Mouse (Mus musculus): ENCODE results near the gene Gas2l3. TPM values are rescaled to one million over a fixed set of nuclear protein-coding genes. Genes with fewer than 3 reads are reported as not detected.

Gas2l3 gene
- total RNA-seq, 2 experiments from 2014 or later, result 2.1 to 2.3 TPM

DNA sequence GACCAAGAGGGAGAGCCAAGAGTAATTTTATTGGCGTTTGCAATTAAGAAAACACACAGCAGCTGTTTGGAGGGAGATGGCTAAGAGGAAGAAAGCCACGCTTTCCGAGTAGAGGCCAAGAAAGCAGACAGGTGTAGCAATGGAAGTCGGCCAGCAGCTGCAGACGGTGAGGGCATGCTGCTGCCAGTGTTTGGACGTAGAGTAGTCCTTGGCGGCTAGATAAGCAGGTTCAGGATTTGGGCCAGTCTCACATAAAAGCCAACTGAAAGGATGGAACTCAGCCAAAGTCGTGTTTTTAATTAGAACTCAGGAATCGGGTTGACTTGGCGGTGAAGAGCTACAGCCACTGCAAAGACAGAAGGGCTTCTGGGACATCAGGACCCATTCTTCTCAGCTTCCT is 6.6 kb upstream of the Gas2l3 start:
- no peak for DNase-seq (ENCODE audit: extremely low spot score in 1 of 2, low spot score in 1 of 2)

DNA sequence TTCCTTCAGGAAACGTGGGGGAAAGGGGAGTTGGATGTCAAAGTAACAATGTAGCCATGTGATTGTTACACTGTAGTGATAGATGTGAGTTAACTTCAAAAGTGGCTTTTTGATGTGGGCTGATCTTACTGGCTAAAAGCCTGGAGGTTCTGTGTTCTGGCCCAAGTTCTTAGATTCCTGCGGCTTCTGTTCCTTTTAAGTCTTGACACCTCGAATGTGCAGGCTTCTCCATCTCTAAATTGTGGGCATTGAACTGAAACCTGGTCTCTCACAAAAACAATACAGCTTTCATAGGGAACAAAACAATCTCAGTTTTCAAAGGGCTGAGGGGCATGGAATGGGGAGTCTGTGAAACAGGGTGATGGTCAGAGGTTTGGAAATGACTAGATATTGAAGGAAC is 614 bp upstream of the Gas2l3 start:
- no peak for DNase-seq (ENCODE audit: extremely low spot score in 1 of 2, low spot score in 1 of 2)

DNA sequence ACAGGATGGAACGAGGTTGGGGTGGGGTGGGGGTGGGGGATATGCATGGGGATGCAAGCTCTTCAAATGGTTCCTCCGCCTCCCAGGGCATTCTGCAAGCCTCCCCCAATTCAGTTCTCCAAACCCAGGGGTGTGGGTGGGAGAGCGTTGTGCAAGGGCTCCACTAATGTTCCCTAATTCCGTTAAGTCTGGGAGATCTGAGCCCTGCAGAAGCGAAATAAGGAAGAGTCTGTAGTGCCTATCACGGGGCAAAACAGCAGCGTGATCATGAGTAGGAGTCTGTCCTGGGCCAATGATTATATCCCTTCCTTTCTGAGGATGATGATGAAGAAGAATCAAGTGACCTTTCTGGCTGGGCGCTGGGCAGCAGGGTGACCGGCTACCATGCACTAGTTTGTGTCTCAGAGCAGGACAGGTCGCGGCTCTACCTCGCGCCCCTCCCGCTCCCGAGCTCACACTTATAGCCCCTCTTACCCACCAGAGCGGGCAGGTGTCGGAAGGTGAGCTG is 598 bp downstream of the Gas2l3 start:
- DNase-seq (ENCODE audit: extremely low spot score in 1 of 2, low spot score in 1 of 2), result no peak

DNA sequence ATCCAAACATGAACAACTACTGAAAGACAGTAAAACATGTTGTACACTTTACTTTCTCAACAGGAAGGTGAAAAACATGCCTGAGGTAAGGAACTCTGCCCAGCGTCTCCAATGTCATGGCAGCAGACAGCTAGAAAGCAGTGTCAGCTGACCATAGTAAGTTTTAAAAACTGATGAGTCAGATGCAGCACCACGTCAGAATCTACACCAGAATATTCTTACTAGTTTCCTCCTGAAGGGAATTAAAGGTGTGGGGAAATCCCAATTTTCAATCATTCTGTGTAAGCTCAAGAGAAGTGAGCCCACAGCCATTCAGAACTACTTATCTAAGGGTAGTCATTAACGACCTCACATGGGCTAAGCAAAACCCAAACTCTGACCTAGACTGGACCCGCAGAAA is 1.1 kb downstream of the Gas2l3 start:
- DNase-seq (ENCODE audit: extremely low spot score in 1 of 2, low spot score in 1 of 2), result no peak

DNA sequence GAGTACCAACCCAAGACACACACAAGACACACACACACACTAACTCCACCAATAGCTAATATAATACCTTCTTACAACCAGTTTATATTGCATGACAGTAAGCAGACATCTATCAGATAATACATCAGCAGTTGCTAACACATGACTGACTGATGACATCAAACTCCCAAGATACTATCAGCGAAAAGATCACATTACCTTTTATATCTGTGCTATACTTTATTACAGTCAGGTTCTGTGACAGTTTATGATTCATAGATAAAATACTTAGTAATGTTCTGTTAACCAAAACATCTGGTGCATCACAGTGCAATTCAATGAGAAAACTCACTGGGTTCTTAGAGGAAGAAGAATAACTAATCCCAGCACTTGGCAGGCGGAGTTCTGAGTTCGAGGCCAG is 1.8 kb downstream of the Gas2l3 start:
- no peak for DNase-seq (ENCODE audit: extremely low spot score in 1 of 2, low spot score in 1 of 2)

DNA sequence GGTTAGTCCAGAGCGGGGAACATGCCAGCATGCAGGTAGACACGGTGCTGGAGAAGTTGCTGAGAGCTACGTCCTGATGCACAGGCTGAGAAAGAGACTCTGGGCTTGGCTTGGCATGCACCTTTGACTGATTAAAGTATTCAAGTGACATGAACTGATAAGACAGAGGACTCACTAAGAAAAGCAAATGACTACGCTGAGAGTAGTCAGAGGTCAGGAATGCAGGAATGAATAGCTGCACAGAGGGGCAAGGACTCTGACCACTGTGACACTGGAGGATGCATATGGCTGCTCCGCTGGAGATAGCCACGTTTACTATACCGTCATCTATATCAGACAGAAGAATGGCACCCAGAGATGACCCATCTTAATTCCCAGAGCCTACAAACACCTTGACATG is 4.4 kb downstream of the Gas2l3 start:
- no peak for DNase-seq (ENCODE audit: extremely low spot score in 1 of 2, low spot score in 1 of 2)

DNA sequence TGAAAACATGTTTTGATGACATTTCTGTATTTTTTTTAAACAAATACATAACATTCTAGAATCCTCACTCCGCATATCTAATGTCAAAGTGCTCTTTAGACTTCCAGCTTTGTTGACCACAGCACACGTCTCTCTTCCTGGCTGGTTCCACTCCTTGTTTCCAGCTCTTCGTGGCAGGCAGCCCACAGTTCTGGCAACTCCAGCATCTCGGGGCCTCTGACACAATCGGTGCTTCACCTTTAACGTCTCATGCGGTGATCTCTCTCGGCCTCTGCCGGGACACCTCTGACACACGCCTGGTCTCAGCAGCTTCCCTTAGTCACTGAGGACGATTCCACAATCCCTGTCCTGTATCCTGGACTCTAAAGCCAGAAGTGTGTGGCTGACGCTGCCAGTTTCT is 5.8 kb downstream of the Gas2l3 start:
- no peak for DNase-seq (ENCODE audit: extremely low spot score in 1 of 2, low spot score in 1 of 2)

DNA sequence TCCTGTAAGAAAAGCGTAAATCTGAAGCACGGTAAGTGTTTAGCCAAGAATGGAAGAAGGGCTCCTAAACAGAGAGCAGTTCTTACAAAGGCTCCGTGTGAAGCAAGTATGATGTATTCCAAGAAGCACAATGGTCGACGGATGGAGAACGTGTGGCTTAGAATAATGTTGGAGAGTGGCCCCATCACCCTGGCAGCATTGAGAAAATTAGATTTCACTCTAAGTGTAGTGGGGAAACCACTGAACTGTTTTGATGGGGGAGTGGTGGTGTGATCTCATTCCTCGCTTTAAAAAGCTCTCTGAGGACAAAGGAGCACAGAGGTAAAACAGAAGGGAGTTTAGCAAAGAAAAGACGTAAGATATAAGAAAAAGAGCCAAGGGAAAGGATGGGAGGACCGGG is 6.3 kb downstream of the Gas2l3 start:
- DNase-seq (ENCODE audit: extremely low spot score in 1 of 2, low spot score in 1 of 2), result no peak

DNA sequence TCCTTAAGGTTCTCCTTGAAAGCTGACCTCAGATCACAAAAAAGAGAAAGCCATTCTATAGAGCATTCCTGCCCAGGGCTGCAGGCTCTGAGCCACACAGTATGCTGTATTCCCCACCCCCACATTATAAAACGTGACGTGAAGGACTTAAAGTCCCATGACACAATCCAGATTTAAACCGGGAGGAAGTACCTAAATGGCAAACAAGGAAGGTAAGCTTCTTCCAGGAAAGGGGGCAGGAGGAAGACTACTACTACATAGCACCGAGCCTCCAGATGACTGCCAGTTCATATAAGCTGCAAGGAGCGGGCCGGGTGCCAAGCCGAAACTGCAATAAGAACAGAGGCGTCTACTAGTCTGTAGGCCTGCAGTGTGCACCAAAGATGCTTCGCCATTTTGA is 7.8 kb downstream of the Gas2l3 start:
- no peak for DNase-seq (ENCODE audit: extremely low spot score in 1 of 2, low spot score in 1 of 2)

DNA sequence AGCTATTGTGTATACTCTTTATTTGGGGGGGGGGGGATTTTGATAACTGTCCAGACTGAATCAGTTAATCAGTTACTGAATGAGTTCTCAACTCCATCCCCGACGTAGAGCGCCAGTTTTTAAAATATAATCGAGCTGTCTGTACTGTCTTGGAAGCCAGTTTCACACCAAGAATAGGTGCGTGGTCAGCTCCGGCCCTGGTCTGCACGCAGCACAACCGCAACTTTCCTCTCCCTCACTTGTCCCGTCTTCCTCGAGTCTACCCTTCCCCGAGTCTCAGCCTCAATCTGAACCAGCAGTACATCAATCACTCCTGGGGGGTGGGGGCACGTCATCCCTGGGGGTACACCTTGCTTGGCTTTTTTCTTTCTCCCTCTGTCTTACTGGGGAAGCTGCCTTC is 8.4 kb downstream of the Gas2l3 start:
- DNase-seq (ENCODE audit: extremely low spot score in 1 of 2, low spot score in 1 of 2), result no peak

DNA sequence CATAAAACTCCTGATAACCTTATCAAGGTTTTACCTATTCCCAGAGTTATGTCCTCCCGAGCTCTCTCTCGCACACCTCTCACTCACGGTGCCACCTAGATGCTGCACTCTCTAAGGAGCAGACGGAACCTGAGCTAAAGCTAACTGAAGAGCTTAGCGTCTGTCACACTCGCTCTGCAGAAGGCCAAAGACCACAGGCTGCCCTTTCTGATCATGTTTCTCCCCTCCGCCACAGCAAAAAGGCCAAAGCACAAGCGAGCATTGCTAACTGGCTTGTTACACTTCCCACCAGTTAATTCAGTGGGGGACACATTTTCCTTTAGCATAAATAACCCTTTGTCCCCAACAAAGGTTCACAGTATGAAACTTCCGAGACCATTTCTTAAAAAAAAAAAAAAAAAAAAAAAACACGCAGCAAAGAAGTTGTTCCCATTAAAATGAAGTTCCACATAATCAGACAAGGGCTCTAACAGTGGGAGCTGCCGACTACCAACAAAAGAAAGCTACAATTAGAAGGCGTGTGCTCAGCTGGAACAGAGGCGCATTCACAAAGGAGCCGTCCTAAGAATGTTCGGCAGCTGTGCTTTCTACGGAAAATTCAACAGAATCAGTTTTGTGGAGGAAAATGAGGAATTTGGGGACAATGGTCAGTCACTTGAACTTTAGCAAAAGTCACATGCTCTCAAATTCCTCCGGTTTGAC is 9.1 kb downstream of the Gas2l3 start:
- DNase-seq (ENCODE audit: extremely low spot score in 1 of 2, low spot score in 1 of 2), result no peak

DNA sequence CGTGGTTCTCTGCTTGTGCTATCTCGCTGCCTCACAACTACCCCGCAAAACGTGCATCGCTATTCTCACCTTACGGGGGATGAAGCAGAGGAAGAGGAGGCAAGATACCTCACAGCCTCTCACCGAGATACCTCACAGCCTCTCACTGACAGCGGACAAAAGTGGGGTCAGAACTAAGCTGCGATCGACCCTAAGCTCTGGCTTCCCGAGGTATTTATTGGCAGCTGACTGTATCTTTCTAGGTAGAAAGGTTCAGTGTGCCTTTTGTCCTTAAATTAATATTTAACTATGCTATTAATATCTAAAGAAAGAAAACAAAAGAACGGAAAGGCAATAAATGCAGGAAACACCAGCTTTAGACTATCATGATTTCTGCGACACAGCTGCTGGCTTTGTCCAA is 11.0 kb downstream of the Gas2l3 start:
- no peak for DNase-seq (ENCODE audit: extremely low spot score in 1 of 2, low spot score in 1 of 2)

DNA sequence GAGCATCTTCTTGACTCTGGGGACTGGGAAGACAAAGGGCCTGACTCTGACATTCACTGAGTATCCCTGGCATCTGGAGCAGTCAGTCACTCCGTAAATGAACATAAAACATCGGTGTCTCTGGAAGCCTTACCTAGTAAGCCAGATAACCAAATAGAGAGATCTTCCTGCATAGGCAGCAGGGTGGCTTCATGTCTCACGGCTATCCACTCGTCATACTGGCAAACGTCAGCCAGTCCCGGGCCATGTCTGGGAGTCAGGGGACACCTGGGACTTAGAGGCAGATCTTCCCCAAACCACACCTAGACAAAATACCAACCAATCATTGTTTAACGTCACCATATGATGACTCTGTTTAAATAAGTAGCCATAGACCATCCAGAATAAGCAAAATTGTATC is 13.0 kb downstream of the Gas2l3 start:
- DNase-seq (ENCODE audit: extremely low spot score in 1 of 2, low spot score in 1 of 2), result no peak

DNA sequence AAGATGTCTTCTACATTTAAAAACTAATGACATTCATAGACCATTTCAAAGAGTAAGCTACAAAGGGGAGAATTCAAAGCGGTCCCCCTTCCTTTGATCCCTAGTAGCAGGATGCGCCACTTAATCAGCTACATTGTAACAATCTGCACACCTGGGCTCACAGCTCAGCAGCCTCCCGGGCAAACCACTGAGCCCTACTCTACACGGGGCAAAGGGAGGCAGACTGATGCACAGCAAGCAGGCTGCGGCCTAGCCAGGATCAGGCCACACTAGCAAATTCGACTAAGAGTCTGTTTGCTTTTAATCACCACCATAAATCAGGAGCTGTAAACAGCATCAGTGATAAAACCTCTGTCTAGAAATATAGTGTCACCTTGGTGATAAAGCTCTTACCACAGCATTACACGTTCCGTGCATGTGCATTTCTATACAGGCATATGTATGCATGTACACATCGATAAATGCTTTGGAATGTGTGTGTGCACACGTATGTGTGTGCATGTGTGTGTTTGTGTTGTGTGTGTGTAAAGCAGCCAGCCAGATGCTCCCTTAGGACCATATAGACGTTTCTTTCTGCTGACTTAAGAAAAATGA is 18.9 kb downstream of the Gas2l3 start:
- DNase-seq (ENCODE audit: extremely low spot score in 1 of 2, low spot score in 1 of 2), result no peak

DNA sequence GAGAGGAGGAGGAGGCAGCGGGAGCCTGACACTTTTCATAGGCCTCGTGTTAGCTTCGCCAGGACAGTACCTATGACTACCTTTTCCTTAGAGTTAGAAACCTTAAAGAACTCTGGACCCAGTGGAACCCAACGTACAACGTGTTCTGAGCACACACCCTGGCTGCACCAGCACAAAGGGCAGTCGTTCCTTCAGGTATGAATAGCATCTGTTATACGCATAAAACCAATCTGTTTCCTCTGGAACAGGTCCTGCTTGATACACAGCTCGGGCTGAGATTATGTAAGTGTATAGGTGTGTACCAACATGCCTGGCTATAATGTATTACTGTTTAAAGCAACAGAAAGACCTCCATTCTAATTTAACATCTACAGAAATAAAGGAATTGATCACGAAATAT is 19.6 kb downstream of the Gas2l3 start:
- no peak for DNase-seq (ENCODE audit: extremely low spot score in 1 of 2, low spot score in 1 of 2)

DNA sequence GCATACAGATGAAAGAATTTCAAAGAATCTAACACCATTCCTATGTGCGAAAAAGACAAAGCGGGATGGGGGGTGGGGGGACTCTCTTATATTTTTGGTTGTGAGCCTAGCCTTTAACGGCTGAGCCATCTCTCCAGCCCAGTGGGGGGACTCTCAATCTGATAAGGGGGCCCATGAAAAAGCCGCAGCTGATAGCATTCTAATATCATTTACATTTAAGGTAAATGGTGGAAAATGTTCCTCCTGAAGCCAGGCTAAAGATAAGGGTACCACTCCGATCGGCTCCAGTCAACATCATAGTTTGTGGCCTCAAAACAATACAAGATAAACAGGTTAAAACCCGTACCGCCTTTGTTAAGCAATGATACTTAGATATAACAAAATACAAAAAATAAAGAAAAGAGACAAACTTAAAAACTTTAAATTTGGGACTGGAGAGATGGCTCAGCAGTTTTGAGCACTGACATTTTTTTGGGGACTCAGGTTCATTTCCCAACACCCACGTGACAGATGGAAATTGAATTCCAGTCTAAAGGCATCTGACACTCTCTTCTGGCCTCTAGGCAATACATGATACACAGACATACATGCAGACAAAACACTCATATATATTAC is 20.5 kb downstream of the Gas2l3 start:
- DNase-seq (ENCODE audit: extremely low spot score in 1 of 2, low spot score in 1 of 2), result no peak

DNA sequence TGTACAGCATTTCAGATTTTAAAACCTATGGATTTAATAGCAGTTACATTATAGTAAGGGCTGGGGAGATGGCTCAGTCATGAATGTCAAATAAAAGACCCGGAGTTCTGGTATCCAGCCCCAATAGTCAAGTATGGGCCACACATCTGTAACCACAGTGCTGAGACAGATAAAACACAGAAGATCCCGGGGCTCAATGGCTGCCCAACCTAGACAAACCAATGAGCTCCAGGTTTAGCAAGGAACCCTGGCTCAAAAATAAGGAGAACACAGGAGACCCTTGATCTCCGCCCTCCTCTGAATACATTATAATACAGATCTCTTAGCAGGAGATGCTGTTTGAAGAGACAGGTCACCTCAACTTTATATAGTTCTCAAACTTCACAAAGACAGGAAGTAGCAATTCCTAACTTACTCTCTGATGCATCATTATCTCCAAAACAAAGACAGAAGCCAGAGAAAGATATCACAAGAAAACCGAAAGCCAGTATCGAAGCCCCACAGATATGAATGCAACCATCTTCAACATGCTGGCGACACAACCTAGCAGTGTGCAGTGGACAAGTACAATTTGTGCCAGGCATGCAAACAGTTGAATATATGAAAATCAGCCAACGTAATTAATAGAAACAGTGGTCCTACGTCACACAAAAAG is 21.1 kb downstream of the Gas2l3 start:
- DNase-seq (ENCODE audit: extremely low spot score in 1 of 2, low spot score in 1 of 2), result no peak

DNA sequence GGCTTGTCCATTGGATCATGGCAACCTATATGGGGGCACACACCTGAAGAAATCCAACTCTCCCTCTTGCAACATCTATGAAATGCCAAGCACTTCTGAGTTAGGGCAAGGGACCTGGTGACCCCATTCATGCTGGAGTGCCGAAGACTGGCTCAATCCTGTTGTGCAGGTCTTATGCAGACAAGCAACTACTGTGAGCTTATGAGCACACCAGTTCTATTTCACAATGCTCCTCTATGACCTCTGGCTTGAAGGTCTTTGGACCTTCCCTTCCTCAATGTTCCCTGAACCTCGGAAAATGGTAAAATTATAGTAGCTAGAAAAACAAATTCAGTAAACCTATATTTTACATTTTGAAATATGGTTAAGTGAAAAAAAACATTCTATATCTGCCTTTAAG is 25.8 kb downstream of the Gas2l3 start:
- no peak for DNase-seq (ENCODE audit: extremely low spot score in 1 of 2, low spot score in 1 of 2)

DNA sequence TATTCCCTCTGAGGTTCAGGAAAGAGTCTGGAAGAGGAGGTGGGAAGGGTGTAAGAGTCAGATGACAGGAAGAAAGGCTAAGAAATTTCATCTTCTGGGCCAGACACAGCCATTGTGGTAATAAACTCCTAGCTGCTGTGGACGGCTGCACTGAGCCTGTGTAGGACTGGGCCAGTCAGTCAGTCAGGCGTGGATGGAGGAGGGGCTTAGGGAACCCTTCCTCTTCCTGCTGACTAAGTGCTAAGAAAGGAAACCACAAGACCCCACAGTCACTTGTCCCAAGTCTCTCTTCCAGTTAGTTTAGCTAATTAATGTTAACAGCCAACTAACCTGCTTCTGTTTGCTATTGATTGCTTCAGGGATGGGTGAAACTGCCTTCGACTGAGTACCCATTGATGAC is 28.3 kb downstream of the Gas2l3 start:
- DNase-seq (ENCODE audit: extremely low spot score in 1 of 2, low spot score in 1 of 2), result no peak

DNA sequence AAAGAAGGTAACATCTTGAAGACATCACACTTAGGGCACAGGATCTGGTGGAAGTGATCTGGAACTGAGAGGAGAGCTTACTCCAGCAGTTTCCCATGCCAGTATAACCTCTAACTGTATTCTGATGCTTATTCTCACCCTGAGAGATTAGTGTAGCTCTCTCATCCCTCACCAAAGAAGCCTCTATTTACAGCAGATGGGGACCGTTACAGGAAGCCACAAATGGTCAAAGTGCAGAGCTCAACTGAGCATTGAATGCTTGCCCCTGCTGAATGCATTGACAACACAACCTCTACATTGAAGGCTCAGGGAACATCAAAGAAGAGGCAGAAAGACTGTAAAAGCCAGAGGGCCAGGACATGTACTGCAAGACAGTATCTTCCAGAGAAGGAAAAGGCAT is 36.2 kb downstream of the Gas2l3 start:
- DNase-seq (ENCODE audit: extremely low spot score in 1 of 2, low spot score in 1 of 2), result no peak

DNA sequence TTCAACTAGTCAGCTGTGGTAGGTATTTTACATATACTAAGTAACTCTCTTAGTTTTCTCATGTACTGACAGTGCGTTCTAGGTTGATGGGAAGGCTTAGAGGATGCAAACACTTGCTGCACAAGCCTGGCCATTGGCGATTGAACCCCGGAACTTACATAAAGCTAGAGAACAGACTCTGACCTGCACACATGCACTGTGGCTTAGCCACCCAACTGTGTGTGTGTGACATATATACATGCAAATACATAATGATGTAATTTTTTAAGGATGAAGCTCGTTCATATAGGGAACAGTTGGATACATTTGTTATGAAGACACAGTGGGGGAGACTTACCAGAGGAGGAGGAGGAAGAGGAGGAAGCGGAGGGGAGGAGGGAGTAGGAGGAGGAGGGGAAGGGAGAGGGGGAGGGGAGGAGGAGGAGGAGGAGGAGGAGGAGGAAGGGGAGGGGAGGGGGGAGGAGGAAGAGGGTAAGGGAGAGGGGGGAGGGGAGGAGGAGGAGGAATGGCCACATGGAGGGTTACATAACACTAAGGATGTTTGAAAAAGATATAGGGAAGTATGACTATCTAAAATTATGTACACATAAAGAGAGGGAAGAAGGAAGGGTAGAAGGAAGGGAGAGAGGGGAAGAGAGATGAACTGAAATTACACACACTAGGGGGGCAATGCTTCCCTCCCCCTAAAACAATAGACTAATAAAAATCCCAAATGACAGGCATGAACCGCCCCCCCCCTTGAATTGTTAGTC is 36.9 kb downstream of the Gas2l3 start:
- no peak for DNase-seq (ENCODE audit: extremely low spot score in 1 of 2, low spot score in 1 of 2)
